Mouse (Mus musculus): ENCODE data around the gene Kcnj6.

DNA sequence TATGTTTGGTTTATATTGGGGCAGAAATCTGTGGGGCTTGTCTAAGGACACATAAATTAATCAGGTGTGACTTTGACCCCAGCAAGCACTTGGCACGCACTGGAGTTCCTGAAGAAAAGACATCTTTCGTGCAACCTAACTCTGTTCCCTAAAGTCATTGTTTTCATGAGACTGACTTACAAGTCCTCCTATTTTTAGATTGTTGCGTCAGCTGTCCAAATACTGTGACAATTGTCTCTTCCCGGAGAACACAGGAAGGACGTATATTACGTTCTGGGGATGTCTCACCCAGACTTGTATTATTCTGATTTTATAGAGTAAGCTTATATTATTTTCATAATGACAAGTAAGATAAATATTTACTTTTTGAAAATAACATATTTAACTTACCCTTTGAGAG, 106.9 kb downstream of the Kcnj6 start:
- no peak for TF ChIP-seq CTCF (IDR thresholded peaks at IDR 0.05; ENCODE audit: control insufficient read depth, insufficient read depth, insufficient read length)
- TF ChIP-seq USF1 (IDR thresholded peaks at IDR 0.05; ENCODE audit: low read depth): no peak
- no peak for TF ChIP-seq MYOG (IDR thresholded peaks at IDR 0.05; ENCODE audit: control insufficient read depth, extremely low read depth, insufficient read length)
- TF ChIP-seq MAX (IDR thresholded peaks at IDR 0.05): no peak
- no peak for TF ChIP-seq CEBPB (IDR thresholded peaks at IDR 0.05; ENCODE audit: low read depth)
- TF ChIP-seq FOSL1 (IDR thresholded peaks at IDR 0.05; ENCODE audit: insufficient read depth, low read length, poor library complexity, severe bottlenecking): no peak
